Mouse (Mus musculus): ENCODE measurements around the gene Gbp2.

GRCm38 (mm10) chr3:142619606-142620005 is 796 bp upstream of the Gbp2 start:
- TF ChIP-seq CTCF (IDR thresholded peaks at IDR 0.05; ENCODE audit: low read depth, low read length) (no peak), EP300 (IDR thresholded peaks at IDR 0.05; ENCODE audit: insufficient read depth, low read depth, low read length) (no peak), POLR2A (IDR thresholded peaks at IDR 0.05; ENCODE audit: insufficient read depth, low read length) (no peak)

All from ES-Bruce4 (cell line).